Mouse (Mus musculus): ENCODE measurements around the gene Mns1.

- TF ChIP-seq POLR2A (IDR thresholded peaks at IDR 0.05; ENCODE audit: insufficient read depth, low read depth, low read length) (no peak), CTCF (IDR thresholded peaks at IDR 0.05; ENCODE audit: insufficient read depth, low read depth, low read length) (no peak)
These were observed 15.5 kb upstream of the Mns1 start for GRCm38 (mm10) chr9:72422284-72422683.
